Mouse (Mus musculus) megakaryocyte, embryonic 14.5 days (primary cell): ENCODE data around the gene Nudt22.

ENCODE experiments used
- FLI1 ChIP-seq: IDR thresholded peaks from 2 replicates; pipeline ENCODE4 v1.6.1; 2012; ENCODE audit warnings: low read length, inconsistent platforms, mixed read lengths
- GATA1 ChIP-seq: IDR thresholded peaks from 3 replicates; pipeline ENCODE4 v1.6.1; 2012; ENCODE audit warnings: mixed read lengths, low read length, inconsistent platforms, borderline replicate concordance

- TF ChIP-seq FLI1 (no peak), GATA1 (no peak)
Measured at GRCm38 (mm10) chr19:6951994-6952711, 43.8 kb downstream of the Nudt22 start.
